Mouse (Mus musculus) layer of hippocampus, adult 8-10 months (tissue): ENCODE data around the gene Cbln3. TPM values are rescaled to one million over a fixed set of nuclear protein-coding genes. Genes with fewer than 3 reads are reported as not detected.
A peak's percentile ranks its signal among the peaks of the same experiment; 100 is the strongest.

Experiments
- DNase-seq, 2 experiments: peaks; one replicate each; pipeline ENCODE4 v3.0.0; 2022; ENCODE audit warnings: low spot score in 2 of 2
- total RNA-seq, 4 experiments: library from RNA; stranded (reverse); gene quantifications; 2 replicates each; pipeline ENCODE4 v1.2.4; 2022

Gene Cbln3
- total RNA-seq, 4 experiments from 2014 or later, result 0.20 to 0.43 (median 0.33) TPM

GRCm38 (mm10) chr14:55880982-55881381 lies 3.2 kb downstream of the Cbln3 start:
- no peak for DNase-seq

DNA sequence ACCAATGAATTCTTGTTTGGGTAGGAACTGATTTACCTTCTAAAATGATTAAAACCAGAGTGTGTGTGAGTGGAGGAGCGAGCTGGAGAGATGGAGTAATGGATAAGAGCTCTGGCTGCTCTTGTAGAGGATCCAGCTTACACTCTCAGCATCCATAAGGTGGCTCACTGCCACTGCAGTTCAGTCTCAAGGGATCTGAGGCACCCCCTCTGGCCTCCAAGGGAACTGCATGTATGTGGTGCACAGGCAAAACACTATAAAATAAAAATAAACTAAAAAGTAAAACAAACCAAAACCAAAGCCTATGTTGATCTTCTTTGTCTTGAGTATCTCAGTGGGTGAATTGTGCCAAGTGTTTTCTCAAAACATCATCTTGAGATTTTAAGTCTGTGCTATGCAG lies 4.6 kb downstream of the Cbln3 start:
- DNase-seq, result peak; percentile 62 to 79

- no peak for DNase-seq
Observed at GRCm38 (mm10) chr14:55878316-55878940, 5.8 kb downstream of the Cbln3 start.

DNA sequence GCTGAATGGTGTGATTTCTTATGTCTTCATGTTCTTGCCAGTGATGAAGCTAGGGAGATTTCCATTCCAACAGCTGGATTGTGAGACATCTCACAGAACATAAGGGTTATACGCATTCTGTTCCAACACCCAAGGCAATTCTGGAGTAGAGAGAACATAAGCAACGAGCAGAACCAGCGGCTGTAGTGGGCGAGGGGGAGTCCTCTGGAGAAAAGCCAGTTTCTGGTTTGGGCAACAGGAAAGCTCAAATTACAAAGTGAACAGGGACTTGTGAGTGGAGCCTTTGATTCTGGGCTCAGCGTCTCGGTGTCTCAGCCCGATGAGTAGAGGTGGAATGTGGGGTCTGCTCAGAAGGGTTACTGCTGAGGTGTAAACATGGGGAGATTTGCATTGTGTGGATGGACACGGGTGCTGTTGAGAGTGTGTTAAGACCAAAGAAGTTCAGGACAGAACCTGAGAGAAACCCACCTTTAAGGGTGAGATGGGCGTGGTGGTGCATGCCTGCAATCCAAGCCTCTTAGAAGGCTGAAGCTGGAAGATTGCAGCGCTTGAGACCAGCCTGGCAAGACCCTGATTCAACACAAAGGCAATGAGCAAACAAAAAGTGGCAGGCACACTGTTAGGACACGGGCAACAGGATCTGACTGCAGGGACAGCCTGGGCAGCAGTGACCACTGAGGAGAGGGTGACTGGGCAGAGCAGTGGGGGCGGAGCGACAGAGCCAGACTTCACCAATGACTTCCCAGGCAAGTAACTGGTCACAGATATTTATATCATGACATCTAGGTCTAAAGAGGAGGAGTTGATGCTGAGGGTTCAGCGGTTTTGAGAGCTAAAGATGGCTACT lies 6.5 kb downstream of the Cbln3 start:
- no peak for DNase-seq

GRCm38 (mm10) chr14:55873714-55874683 lies 10.2 kb downstream of the Cbln3 start:
- DNase-seq, result peak in 1 of 2 experiments; percentile 70

GRCm38 (mm10) chr14:55873242-55873713 lies 10.9 kb downstream of the Cbln3 start:
- DNase-seq, result no peak

DNA sequence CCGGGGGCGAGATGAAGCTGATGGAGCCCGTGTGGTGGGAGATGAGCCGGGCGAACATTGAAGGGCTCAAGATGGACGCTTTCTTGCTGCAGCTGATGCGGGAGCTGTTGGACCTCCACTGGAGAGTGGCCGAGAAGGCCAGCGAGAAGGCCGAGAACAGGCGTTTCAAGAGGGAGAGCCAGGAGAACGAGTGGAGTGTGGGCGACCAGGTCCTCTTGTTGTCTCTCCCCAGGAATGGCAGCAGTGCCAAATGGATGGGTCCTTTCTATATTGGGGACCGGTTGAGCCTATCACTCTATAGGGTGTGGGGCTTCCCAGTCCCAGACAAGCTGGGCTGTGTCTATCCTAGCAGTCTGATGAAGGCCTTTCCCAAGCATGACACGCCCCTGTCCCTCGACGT lies 11.6 kb downstream of the Cbln3 start:
- no peak for DNase-seq

DNA sequence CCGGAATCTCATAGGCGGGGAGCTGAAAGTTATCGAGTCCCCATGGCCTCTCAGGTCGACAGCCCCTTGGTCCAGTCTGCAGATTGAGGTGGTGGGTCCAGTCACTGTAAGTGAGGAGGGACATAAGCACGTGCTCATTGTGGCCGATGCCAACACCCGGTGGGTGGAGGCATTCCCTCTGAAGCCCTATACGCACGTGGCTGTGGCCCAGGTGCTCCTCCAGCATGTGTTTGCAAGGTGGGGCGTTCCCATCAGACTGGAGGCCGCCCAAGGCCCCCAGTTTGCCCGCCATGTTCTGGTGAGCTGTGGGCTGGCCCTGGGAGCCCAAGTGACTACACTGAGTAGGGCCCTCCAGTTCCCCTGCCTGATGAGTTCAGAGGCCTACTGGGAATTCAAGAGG lies 12.2 kb downstream of the Cbln3 start:
- DNase-seq, result no peak

DNA sequence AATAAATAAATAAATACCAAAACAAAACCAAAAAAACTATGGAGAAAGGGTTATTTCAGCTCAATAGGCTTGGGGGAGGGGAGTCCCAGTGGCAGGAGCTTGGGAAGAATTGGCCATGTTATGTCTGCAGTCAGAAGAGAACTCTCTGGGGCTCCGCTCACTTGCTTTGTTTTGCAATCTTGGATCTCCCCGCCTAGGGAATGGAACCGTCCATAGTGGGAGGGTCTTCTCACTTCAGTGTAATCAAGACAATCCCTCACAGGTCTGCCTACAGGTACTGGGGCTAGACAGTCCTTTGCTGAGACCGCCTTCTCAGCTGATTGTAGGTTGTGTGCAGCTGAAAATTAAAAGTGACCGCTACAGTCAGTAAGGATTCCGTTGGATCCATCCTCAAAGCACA lies 14.7 kb downstream of the Cbln3 start:
- DNase-seq, result no peak

- no peak for DNase-seq
Observed at GRCm38 (mm10) chr14:55868230-55869026, 15.8 kb downstream of the Cbln3 start.

GRCm38 (mm10) chr14:55866962-55867361 lies 17.2 kb downstream of the Cbln3 start:
- DNase-seq, result peak in 1 of 2 experiments; percentile 65

DNA sequence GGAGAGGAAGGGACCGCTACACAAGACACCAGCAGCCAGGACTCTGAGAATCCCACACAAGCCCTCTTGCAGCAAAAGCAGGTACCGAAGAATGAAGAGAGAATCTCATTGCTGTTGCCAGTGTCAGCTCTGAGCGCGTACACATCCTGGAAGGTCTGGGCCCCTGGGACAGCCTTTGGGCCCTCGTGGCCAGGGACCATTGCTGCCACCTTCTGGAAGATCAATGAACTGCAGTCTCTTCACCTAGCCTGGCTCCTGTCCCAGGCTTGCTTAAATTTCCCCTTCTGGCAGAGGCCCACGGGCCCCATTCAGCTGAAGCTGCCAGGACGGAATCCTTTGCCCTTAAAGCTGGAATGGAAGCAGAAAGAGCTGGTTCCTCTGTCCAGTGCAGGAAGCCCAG lies 20.4 kb downstream of the Cbln3 start:
- DNase-seq, result peak in 1 of 2 experiments; percentile 57

DNA sequence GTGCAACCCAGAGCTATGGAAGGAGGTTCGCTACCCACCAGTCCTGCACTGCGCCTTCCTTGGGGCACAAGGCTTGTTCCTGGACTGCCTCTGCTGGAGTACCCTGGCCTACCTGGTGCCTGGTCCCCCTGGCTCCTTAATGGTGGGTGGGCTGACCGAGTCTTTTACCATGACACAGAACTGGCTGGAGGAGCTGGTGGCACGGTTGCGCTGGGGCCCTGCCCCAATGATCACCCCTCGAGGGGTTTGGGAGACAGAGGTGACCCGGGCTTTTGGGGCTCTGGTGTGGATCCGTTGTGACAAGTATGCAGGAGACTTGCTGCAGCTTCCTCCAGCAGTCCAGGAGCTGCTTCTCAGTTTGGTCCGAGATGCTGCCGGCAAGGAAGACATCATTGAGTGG lies 21.2 kb downstream of the Cbln3 start:
- no peak for DNase-seq

- DNase-seq, result no peak
Observed at GRCm38 (mm10) chr14:55862186-55862585, 22.0 kb downstream of the Cbln3 start.

GRCm38 (mm10) chr14:55857588-55857987 lies 26.6 kb downstream of the Cbln3 start:
- DNase-seq, result no peak

DNA sequence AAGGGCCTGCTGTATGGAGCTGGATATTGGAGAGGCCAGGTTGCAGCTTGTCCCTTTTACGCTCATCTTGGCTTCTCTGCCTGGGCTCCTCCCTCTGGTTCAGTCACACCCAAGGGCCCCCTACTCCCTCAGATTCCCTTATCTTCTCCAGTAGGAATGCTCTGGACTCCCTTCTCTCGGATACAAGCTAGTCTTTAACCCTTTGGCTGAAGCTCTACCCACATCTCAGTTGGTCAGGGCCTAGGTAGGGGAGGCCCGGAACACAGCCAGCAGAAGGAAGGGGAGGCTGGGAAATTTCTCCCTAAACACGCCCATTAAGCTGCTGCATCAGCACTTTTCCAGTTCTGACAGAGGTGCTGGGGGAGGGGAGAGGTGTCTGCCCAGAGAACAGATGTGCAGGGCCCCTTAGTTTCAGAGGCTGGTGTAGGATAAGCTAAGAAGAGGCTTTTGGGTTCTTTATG lies 29.1 kb downstream of the Cbln3 start:
- DNase-seq, result no peak

GRCm38 (mm10) chr14:55854406-55855100 lies 29.6 kb downstream of the Cbln3 start:
- DNase-seq, result no peak

DNA sequence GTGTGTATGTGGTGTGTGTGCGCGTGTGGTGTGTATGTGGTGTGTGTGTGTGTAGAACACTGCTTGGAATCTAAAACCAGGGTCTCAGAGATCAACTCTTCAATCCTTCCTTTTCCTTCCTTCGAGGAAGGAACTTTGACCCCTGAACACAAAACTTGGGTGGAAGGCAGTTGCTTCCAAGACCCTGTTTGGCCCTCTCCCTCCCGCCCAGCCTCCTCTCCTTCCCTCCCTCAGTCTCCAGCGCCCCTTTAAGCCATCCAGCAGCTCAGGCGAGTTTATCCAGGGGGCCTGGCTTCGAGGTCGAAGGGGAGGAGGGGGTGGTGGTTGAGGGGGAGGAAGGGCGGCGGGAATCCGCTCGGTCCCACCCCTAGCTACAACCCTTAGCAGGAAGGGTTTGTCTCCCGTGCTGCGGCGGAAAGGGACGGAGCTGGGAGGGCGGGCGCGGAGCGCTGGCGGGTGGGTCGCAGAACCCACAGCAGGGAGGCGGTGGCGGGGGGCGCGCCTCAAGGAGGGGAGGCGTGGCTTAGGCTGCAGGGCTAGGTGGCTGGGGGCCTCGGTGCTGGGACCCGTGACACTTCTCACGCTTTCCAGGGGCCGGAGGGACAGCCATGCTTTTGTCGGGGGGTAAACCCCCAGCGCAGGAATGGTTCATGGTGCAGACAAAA lies 30.4 kb downstream of the Cbln3 start, which contains the start of gene Nynrin:
TSS of gene Nynrin (plus strand) at position 390 of the 665 bp plus-strand sequence.
- no peak for DNase-seq
